Mouse (Mus musculus) forebrain, embryonic 15.5 days (tissue): ENCODE data around the gene Scgb2b12. TPM values are rescaled to one million over a fixed set of nuclear protein-coding genes. Genes with fewer than 3 reads are reported as not detected.
"Not testable (repeated sequence)": the region's sequence is repeated elsewhere in the genome, so short reads cannot be mapped to it uniquely, and the experiment has no call there.

ENCODE experiments used
- ATAC-seq: fragments of 200-750 bp; cut with Nextera tagmentation; replicated peaks from 2 replicates; pipeline ENCODE4 v1.8.0; 2017; ENCODE audit warnings: mild to moderate bottlenecking, moderate TSS enrichment, moderate library complexity
- H3K27ac ChIP-seq: fragments of 300-500 bp; sonication (generic); replicated peaks from 2 replicates; pipeline ENCODE4 v1.5.1; 2015; ENCODE audit warnings: mild to moderate bottlenecking, inconsistent platforms
- H3K27me3 ChIP-seq: fragments of 300-500 bp; sonication (generic); 2 replicates; pipeline ENCODE4 v1.6.1; 2015; ENCODE audit warnings: inconsistent platforms
- H3K36me3 ChIP-seq: fragments of 300-500 bp; sonication (generic); 2 replicates; pipeline ENCODE4 v1.6.1; 2015; ENCODE audit warnings: mild to moderate bottlenecking, inconsistent platforms
- H3K4me1 ChIP-seq: fragments of 300-500 bp; sonication (generic); 2 replicates; pipeline ENCODE4 v1.6.1; 2015; ENCODE audit warnings: inconsistent platforms
- H3K4me2 ChIP-seq: fragments of 300-500 bp; sonication (generic); replicated peaks from 2 replicates; pipeline ENCODE4 v1.6.1; 2015; ENCODE audit warnings: mild to moderate bottlenecking, inconsistent platforms
- H3K4me3 ChIP-seq: fragments of 300-500 bp; sonication (generic); 2 replicates; pipeline ENCODE4 v1.5.1; 2015; ENCODE audit warnings: mild to moderate bottlenecking, inconsistent platforms
- H3K9ac ChIP-seq: fragments of 300-500 bp; sonication (generic); replicated peaks from 2 replicates; pipeline ENCODE4 v1.6.1; 2015; ENCODE audit warnings: mild to moderate bottlenecking, inconsistent platforms
- H3K9me3 ChIP-seq: fragments of 300-500 bp; sonication (generic); 2 replicates; pipeline ENCODE4 v1.6.1; 2016; ENCODE audit warnings: inconsistent platforms
- WGBS: fragments of 180-500 bp; shearing (Covaris S2); methylation state at CpG from one replicate; pipeline ENCODE4 v1.1.7; 2015; ENCODE audit warnings: mixed read lengths; 5-methylcytosine and 5-hydroxymethylcytosine counted together
- polyA plus RNA-seq: library from polyadenylated mRNA; unstranded; fragments of >200 nt; fragmentation: Nextera tagmentation; extraction: Ambion mirVana; gene quantifications from 2 replicates; pipeline ENCODE4 v1.2.1, GENCODE M21; 2015

Scgb2b12 gene
- not detected in 2 replicates for polyA plus RNA-seq

DNA sequence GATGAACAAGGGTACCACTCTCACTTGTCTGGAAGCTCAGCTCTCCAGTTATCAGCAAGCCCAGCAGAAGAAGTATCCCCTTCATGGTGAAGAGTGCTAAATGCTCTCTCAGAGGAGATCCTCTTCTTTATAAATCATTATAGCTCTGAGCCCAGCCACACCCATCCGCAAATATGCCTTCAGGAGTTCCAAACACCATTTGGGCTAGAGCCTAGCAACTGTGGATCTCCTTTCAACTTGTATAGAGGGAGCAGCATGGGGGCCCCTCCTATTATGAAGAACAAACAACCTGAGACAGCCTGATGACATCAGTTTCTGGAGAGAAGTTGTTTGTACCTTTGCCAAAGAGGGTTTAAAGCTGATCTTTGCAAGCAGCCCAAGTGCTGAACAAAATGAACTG is at the start of gene Scgb2b12:
Gene Scgb2b12, minus strand, starts transcription at position 101 of the 400 bp plus-strand sequence.
- H3K4me2 ChIP-seq, result not testable (repeated sequence)

DNA sequence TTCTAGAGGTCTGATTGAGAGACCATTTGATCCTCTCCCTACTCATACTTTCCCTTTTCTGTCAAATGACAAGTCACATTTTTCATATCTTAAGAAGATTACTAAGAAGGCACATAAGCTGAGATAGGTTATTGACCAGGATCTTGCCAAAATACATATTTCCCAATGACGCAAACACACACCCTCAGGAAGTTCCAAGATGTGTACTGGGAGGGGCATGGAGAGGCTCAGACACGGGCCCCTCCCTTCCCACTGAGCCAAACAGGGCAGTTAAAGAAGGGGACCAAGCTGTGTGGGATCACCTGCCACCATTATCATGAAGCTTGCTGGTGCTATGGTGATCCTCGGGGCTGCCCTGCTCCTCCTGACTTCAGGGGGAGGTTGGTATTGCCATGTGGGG is 6.8 kb upstream of the Scgb2b12 start, which contains the start of gene Scgb1b12:
Gene Scgb1b12, plus strand, starts transcription at position 301 of the 400 bp plus-strand sequence.
- 69% methylated on average over 3 of the region's 3 CpGs for WGBS

More for the DNA sequence above, at the start of gene Scgb2b12:
- not testable (repeated sequence) for H3K36me3 ChIP-seq, H3K27me3 ChIP-seq, ATAC-seq, H3K4me3 ChIP-seq, H3K9ac ChIP-seq, H3K9me3 ChIP-seq, H3K4me1 ChIP-seq, H3K27ac ChIP-seq
- WGBS, result 64% methylated on average over 1 of the region's 1 CpGs

More for the DNA sequence above, 6.8 kb upstream of the Scgb2b12 start, which contains the start of gene Scgb1b12:
- not testable (repeated sequence) for H3K4me2 ChIP-seq, H3K9me3 ChIP-seq, ATAC-seq, H3K27me3 ChIP-seq, H3K9ac ChIP-seq, H3K4me3 ChIP-seq, H3K36me3 ChIP-seq, H3K4me1 ChIP-seq, H3K27ac ChIP-seq

Other genes with a start within 250 kb of the Scgb2b12 start
- not detected in 2 replicates for gene Scgb1b10, start 226.4 kb downstream of the Scgb2b12 start, polyA plus RNA-seq
- gene Scgb2b11, start 116.1 kb downstream of the Scgb2b12 start, polyA plus RNA-seq, result not detected in 2 replicates
- not detected in 2 replicates for gene Scgb1b11, start 104.4 kb downstream of the Scgb2b12 start, polyA plus RNA-seq
- not detected in 2 replicates for gene Scgb1b12, start 6.9 kb upstream of the Scgb2b12 start, polyA plus RNA-seq
- not detected in 2 replicates for gene Scgb1b29, start 114.3 kb upstream of the Scgb2b12 start, polyA plus RNA-seq